Mouse (Mus musculus): ENCODE results near the gene Kcnn3. TPM values are rescaled to one million over a fixed set of nuclear protein-coding genes. Genes with fewer than 3 reads are reported as not detected.

Gene Kcnn3
- polyA plus RNA-seq, 1 experiment: 1.3 TPM

DNA sequence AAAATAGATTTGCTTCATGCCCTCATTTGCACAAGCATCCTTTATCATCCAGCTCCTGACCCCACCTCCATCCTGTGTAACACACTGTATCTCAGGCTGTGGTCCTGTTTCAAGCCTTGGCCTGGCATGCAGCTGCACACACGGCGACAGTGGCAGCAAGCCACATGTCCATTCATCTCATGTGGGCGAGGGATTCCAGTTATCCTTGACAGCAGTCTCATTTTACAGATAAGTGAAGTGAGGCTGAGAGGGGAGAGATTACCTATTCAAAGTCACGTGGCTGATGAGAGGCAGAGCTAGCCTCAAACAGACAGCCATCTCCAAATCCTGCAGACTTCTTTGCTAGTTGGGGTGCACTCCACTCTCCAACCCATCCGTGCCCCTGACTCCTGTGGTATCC, 57.2 kb downstream of the Kcnn3 start:
- Histone ChIP-seq H3K4me1 (ENCODE audit: control insufficient read depth, insufficient read depth, low read length) (no peaks in the 10 kb centered on the region), H3K36me3 (ENCODE audit: control insufficient read depth, insufficient read depth, low read length) (no peaks in the 10 kb centered on the region)
- TF ChIP-seq POLR2A (IDR thresholded peaks at IDR 0.05; ENCODE audit: low read depth, low read length): no peak
- no peak for TF ChIP-seq CTCF (conservative IDR thresholded peaks at IDR 0.05; ENCODE audit: insufficient read depth, insufficient read length, low read depth, low read length)

DNA sequence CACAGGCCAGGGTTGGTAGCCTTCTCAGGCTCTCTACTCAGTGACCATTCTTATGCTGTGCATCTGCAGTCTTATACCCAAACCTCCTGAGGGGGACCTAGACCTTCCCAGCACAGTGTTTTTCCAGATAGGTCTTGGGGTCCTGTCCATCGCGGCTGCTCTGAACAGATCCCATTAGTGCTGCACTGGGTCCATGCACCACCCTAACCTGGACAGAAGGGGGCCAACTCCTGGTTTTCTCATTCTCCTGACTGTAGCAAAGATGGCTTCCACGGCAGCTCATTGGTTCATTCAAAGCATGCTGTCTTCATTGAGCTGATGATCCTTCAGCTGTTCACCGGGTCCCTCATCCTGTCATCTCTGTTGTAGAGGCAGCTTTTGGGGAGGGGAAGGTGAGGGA, 58.1 kb downstream of the Kcnn3 start:
- H3K27ac ChIP-seq (ENCODE audit: insufficient read depth, low read depth, low read length): no peak overlapping the region
- WGBS: 71% methylated on average over 4 of the region's 4 CpGs
- no peak overlapping the region for H3K4me3 ChIP-seq (ENCODE audit: insufficient read depth, low read depth, low read length)
- no peak for DNase-seq
- no peaks in the 10 kb centered on the region for H3K36me3 ChIP-seq (ENCODE audit: control insufficient read depth, insufficient read depth, low read length)
- TF ChIP-seq POLR2A (IDR thresholded peaks at IDR 0.05; ENCODE audit: low read depth, low read length): no peak
- no peak for TF ChIP-seq CTCF (conservative IDR thresholded peaks at IDR 0.05; ENCODE audit: insufficient read depth, insufficient read length, low read depth, low read length)
- no peaks in the 10 kb centered on the region for H3K27me3 ChIP-seq (replicated peaks; ENCODE audit: control insufficient read depth, insufficient read depth, low read length)
- no peaks in the 10 kb centered on the region for H3K4me1 ChIP-seq (ENCODE audit: control insufficient read depth, insufficient read depth, low read length)

More for the DNA sequence above, 57.2 kb downstream of the Kcnn3 start:
- Histone ChIP-seq H3K4me3 (ENCODE audit: insufficient read depth, low read depth, low read length) (no peak overlapping the region), H3K27ac (ENCODE audit: insufficient read depth, low read depth, low read length) (no peak overlapping the region), H3K27me3 (replicated peaks; ENCODE audit: control insufficient read depth, insufficient read depth, low read length) (no peaks in the 10 kb centered on the region)
- WGBS: 82% methylated on average over 5 of the region's 5 CpGs
- no peak for DNase-seq

DNA sequence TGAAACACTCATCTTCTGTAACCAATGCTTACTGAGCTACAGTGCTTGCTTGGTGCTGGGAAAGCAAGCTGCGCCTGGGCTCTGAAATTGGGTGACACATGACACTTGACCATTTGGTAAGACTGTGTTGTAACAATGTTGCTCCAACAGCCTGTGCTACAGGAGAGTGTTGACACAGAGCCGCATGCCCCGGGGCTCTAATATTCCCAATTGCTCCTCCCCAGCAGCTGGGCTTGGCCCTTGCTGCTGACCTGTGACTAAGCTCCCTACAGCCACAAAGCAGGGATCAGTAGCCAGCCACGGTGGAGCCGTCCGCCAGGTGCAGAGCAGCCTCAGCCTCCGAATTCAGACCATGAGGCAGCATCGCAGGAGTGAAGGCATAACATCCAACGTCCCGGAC, 58.8 kb downstream of the Kcnn3 start:
- H3K27ac ChIP-seq (ENCODE audit: insufficient read depth, low read depth, low read length): no peak overlapping the region
- H3K27me3 ChIP-seq (replicated peaks; ENCODE audit: control insufficient read depth, insufficient read depth, low read length): no peaks in the 10 kb centered on the region
- 33% methylated on average over 10 of the region's 10 CpGs for whole genome bisulfite sequencing
- no peaks in the 10 kb centered on the region for H3K4me1 ChIP-seq (ENCODE audit: control insufficient read depth, insufficient read depth, low read length)
- no peak overlapping the region for H3K4me3 ChIP-seq (ENCODE audit: insufficient read depth, low read depth, low read length)
- H3K36me3 ChIP-seq (ENCODE audit: control insufficient read depth, insufficient read depth, low read length): no peaks in the 10 kb centered on the region
- no peak for TF ChIP-seq CTCF (conservative IDR thresholded peaks at IDR 0.05; ENCODE audit: insufficient read depth, insufficient read length, low read depth, low read length)
- no peak for TF ChIP-seq POLR2A (IDR thresholded peaks at IDR 0.05; ENCODE audit: low read depth, low read length)
- DNase-seq: no peak

- Histone ChIP-seq H3K27ac (ENCODE audit: insufficient read depth, low read depth, low read length) (no peak overlapping the region), H3K4me3 (ENCODE audit: insufficient read depth, low read depth, low read length) (no peak overlapping the region), H3K27me3 (replicated peaks; ENCODE audit: control insufficient read depth, insufficient read depth, low read length) (no peaks in the 10 kb centered on the region), H3K4me1 (ENCODE audit: control insufficient read depth, insufficient read depth, low read length) (no peaks in the 10 kb centered on the region), H3K36me3 (ENCODE audit: control insufficient read depth, insufficient read depth, low read length) (no peaks in the 10 kb centered on the region)
- DNase-seq: no peak
- 53% methylated on average over 4 of the region's 4 CpGs for WGBS
- TF ChIP-seq POLR2A (IDR thresholded peaks at IDR 0.05; ENCODE audit: low read depth, low read length): no peak
- TF ChIP-seq CTCF (conservative IDR thresholded peaks at IDR 0.05; ENCODE audit: insufficient read depth, insufficient read length, low read depth, low read length): no peak
These were observed 64.3 kb downstream of the Kcnn3 start for GRCm38 (mm10) chr3:89584254-89584653.

DNA sequence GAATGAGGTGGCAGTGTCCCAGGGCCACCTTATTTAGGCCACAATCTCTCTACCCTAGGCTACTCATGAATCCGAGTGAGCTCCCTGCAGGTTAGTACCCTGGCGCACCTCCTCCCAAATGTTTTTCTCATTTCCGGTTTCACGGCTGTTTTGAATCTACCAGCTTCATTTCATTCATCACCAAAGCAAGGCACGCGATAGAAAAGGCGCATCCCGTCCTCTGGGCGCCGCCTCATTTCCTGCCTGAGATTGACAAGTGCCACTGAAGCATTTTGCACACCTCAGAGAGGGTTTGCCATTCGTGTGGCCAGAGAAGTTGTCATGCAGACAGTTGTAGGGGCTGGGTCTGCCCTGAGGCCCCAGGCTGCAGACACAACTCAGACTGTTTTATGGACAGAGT, 68.5 kb downstream of the Kcnn3 start:
- H3K27me3 ChIP-seq (replicated peaks; ENCODE audit: control insufficient read depth, insufficient read depth, low read length): no peaks in the 10 kb centered on the region
- H3K27ac ChIP-seq (ENCODE audit: insufficient read depth, low read depth, low read length): no peak overlapping the region
- H3K4me3 ChIP-seq (ENCODE audit: insufficient read depth, low read depth, low read length): no peak overlapping the region
- no peaks in the 10 kb centered on the region for H3K36me3 ChIP-seq (ENCODE audit: control insufficient read depth, insufficient read depth, low read length)
- 71% methylated on average over 11 of the region's 11 CpGs for WGBS
- TF ChIP-seq POLR2A (IDR thresholded peaks at IDR 0.05; ENCODE audit: low read depth, low read length): no peak
- no peak for TF ChIP-seq CTCF (conservative IDR thresholded peaks at IDR 0.05; ENCODE audit: insufficient read depth, insufficient read length, low read depth, low read length)
- H3K4me1 ChIP-seq (ENCODE audit: control insufficient read depth, insufficient read depth, low read length): no peaks in the 10 kb centered on the region
- no peak for DNase-seq

DNA sequence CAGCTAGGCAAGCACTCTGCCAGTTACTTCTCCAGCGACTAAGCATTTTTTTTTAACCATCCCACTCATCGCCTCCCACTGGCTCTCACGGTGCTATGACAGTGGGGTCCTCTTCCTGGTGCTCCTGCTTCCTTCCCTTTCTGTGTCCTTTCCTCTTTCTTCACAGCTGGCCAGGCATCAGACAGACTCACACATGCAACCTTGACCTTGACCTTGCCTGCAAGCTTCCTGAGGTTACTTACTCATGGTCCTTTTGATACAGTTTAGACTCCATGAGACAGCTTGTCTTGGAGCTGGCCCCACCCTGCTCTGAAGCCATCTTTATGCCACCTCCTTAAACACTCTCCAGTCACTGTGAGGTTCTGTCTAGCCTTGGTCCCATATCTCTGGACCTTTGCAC, 69.4 kb downstream of the Kcnn3 start:
- 61% methylated on average over 3 of the region's 3 CpGs for WGBS
- H3K4me3 ChIP-seq (ENCODE audit: insufficient read depth, low read depth, low read length): no peak overlapping the region
- no peaks in the 10 kb centered on the region for H3K36me3 ChIP-seq (ENCODE audit: control insufficient read depth, insufficient read depth, low read length)
- DNase-seq: no peak
- H3K4me1 ChIP-seq (ENCODE audit: control insufficient read depth, insufficient read depth, low read length): no peaks in the 10 kb centered on the region
- no peaks in the 10 kb centered on the region for H3K27me3 ChIP-seq (replicated peaks; ENCODE audit: control insufficient read depth, insufficient read depth, low read length)
- H3K27ac ChIP-seq (ENCODE audit: insufficient read depth, low read depth, low read length): no peak overlapping the region
- TF ChIP-seq POLR2A (IDR thresholded peaks at IDR 0.05; ENCODE audit: low read depth, low read length): no peak
- TF ChIP-seq CTCF (conservative IDR thresholded peaks at IDR 0.05; ENCODE audit: insufficient read depth, insufficient read length, low read depth, low read length): no peak

DNA sequence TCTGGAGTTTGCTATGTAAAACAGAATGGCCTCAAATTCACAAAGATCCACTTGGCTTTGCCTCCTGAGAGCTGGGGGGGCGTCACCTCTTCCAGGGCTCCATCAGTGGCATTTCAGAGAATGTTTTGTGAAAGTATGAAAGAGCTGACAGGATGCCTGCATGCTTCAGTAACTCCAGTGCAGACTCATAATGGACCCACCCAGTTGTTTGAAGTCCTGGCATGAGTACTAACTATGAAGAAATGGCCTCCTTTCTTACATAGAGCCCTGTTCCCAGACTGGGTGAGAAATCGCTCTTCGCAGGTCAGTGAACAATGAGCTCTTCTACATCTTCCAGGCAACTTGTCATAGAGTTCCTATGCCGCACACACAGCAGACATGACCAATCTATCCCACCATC, 70.4 kb downstream of the Kcnn3 start:
- no peak overlapping the region for H3K27ac ChIP-seq (ENCODE audit: insufficient read depth, low read depth, low read length)
- no peaks in the 10 kb centered on the region for H3K4me1 ChIP-seq (ENCODE audit: control insufficient read depth, insufficient read depth, low read length)
- no peak overlapping the region for H3K4me3 ChIP-seq (ENCODE audit: insufficient read depth, low read depth, low read length)
- DNase-seq: no peak
- WGBS: 88% methylated on average over 4 of the region's 4 CpGs
- no peaks in the 10 kb centered on the region for H3K27me3 ChIP-seq (replicated peaks; ENCODE audit: control insufficient read depth, insufficient read depth, low read length)
- no peak for TF ChIP-seq CTCF (conservative IDR thresholded peaks at IDR 0.05; ENCODE audit: insufficient read depth, insufficient read length, low read depth, low read length)
- no peaks in the 10 kb centered on the region for H3K36me3 ChIP-seq (ENCODE audit: control insufficient read depth, insufficient read depth, low read length)

GRCm38 (mm10) chr3:89591461-89591860, 71.5 kb downstream of the Kcnn3 start:
- DNase-seq: no peak
- Histone ChIP-seq H3K4me3 (ENCODE audit: insufficient read depth, low read depth, low read length) (no peak overlapping the region), H3K27ac (ENCODE audit: insufficient read depth, low read depth, low read length) (no peak overlapping the region), H3K4me1 (ENCODE audit: control insufficient read depth, insufficient read depth, low read length) (no peaks in the 10 kb centered on the region), H3K36me3 (ENCODE audit: control insufficient read depth, insufficient read depth, low read length) (no peaks in the 10 kb centered on the region), H3K27me3 (replicated peaks; ENCODE audit: control insufficient read depth, insufficient read depth, low read length) (no peaks in the 10 kb centered on the region)
- no peak for TF ChIP-seq POLR2A (IDR thresholded peaks at IDR 0.05; ENCODE audit: low read depth, low read length)
- TF ChIP-seq CTCF (conservative IDR thresholded peaks at IDR 0.05; ENCODE audit: insufficient read depth, insufficient read length, low read depth, low read length): no peak
- WGBS: 64% methylated on average over 3 of the region's 3 CpGs

Data from kidney, adult 2 months (tissue).